Mouse (Mus musculus): Measurements from ENCODE around the gene Nap1l4. TPM values are rescaled to one million over a fixed set of nuclear protein-coding genes. Genes with fewer than 3 reads are reported as not detected.
A peak's percentile ranks its signal among the peaks of the same experiment; 100 is the strongest.

Nap1l4 gene
- polyA plus RNA-seq, 1 experiment from 2014 or later: 375 TPM

DNA sequence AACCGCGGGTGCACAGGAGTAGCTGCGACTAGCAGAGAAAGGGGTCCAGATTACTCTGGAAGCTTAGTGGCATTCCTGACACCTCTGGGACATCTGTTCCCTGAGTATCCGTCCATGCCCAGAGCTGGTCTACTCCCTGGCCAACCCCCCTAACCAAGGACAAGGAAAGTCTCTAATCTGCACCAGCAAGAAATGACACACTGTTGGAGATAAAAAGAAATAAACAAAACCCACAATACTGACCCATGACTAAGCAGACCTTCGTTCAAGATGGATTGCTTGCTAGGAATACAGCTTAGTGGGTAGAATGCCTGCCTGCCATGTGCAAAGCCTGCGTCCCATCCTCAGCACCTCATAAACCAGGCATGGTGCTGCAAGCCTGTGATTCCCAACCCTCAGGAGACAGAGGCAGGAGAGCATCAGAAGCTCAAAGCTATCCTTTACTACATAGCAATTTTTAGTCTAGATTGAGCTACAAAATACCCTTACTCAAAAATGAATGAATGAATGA, 55.2 kb downstream of the Nap1l4 start:
- Histone ChIP-seq H3K27ac (no peak overlapping the region), H3K9me3 (no peaks in the 10 kb centered on the region)
- WGBS: 89% methylated on average over 6 of the region's 6 CpGs

DNA sequence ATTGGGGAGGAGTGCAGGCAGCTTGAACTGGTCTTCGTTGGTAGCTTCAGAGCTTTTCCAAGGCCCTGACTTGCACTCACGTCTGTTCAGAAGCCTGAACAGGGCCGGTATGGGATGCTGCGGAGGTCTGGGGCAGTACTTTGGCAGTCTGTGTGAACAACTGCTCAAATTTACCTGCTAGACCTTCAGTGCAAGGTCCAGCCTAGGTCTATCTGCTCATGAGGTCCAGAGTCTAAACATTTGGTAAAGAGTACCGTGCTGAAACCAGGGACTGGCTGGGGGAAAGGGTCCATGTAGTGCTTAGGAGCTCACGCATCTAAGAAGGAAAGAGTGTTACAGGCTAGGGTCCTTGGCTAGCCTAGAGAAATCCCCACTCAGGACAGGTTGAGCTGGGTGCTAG, 59.2 kb downstream of the Nap1l4 start:
- no peak overlapping the region for H3K4me3 ChIP-seq
- no peak for DNase-seq (ENCODE audit: extremely low spot score, low spot score)
- peaks cover 6% of the 10 kb centered on the region for H3K4me1 ChIP-seq
- H3K27me3 ChIP-seq (ENCODE audit: poor library complexity, severe bottlenecking): peaks cover 45% of the 10 kb centered on the region
- 81% methylated on average over 6 of the region's 6 CpGs for WGBS
- no peaks in the 10 kb centered on the region for H3K36me3 ChIP-seq (replicated peaks)
- no peak overlapping the region for H3K27ac ChIP-seq
- no peaks in the 10 kb centered on the region for H3K9me3 ChIP-seq

More for the DNA sequence above, 55.2 kb downstream of the Nap1l4 start:
- Histone ChIP-seq H3K27me3 (ENCODE audit: poor library complexity, severe bottlenecking) (peaks cover 60% of the 10 kb centered on the region), H3K4me3 (no peak overlapping the region), H3K36me3 (replicated peaks) (no peaks in the 10 kb centered on the region), H3K4me1 (peaks cover 6% of the 10 kb centered on the region)
- DNase-seq (ENCODE audit: extremely low spot score, low spot score): no peak

DNA sequence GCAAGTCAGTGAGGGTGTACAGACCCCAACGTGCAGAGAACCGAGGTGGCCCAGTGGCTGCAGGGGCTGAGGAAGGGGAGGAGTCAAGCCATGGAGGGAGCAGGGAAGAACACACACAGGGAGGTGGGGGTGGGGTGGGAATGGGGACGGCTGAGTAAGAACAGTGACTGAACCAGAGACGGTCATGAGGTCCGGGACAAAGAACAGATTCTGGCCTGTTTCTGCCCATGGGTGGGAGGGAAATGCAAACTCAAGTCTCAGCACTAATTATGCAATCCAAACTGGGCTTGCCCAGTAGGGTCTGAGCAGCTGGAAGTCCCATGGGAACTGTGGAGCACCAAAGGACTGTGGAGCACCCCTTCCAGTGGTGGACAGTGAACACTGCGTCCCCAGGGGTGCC, 66.4 kb downstream of the Nap1l4 start:
- no peak for DNase-seq (ENCODE audit: extremely low spot score, low spot score)
- Histone ChIP-seq H3K4me1 (peaks cover 10% of the 10 kb centered on the region), H3K4me3 (no peak overlapping the region), H3K27ac (peak overlapping the region; percentile 48; the same call in 1 of the 2 replicates), H3K9me3 (no peaks in the 10 kb centered on the region), H3K36me3 (replicated peaks) (no peaks in the 10 kb centered on the region), H3K27me3 (ENCODE audit: poor library complexity, severe bottlenecking) (peaks cover 49% of the 10 kb centered on the region)
- 15% methylated on average over 6 of the region's 6 CpGs for WGBS

GRCm38 (mm10) chr7:143481806-143482387, 67.0 kb downstream of the Nap1l4 start:
- Histone ChIP-seq H3K4me3 (no peak overlapping the region), H3K36me3 (replicated peaks) (no peaks in the 10 kb centered on the region), H3K4me1 (peaks cover 10% of the 10 kb centered on the region), H3K9me3 (no peaks in the 10 kb centered on the region), H3K27ac (no peak overlapping the region), H3K27me3 (ENCODE audit: poor library complexity, severe bottlenecking) (peaks cover 55% of the 10 kb centered on the region)
- no peak for DNase-seq (ENCODE audit: extremely low spot score, low spot score)
- WGBS: 51% methylated on average over 5 of the region's 5 CpGs

- H3K4me3 ChIP-seq: no peak overlapping the region
- DNase-seq (ENCODE audit: extremely low spot score, low spot score): peak; percentile 43
- 33% methylated on average over 13 of the region's 13 CpGs for WGBS
- H3K27me3 ChIP-seq (ENCODE audit: poor library complexity, severe bottlenecking): peaks cover 60% of the 10 kb centered on the region
- no peak overlapping the region for H3K27ac ChIP-seq
- H3K36me3 ChIP-seq (replicated peaks): no peaks in the 10 kb centered on the region
- peaks cover 10% of the 10 kb centered on the region for H3K4me1 ChIP-seq
- H3K9me3 ChIP-seq: no peaks in the 10 kb centered on the region
Observed at GRCm38 (mm10) chr7:143480498-143480897, 68.4 kb downstream of the Nap1l4 start.

- 84% methylated on average over 5 of the region's 5 CpGs for WGBS
- DNase-seq (ENCODE audit: extremely low spot score, low spot score): no peak
- peaks cover 66% of the 10 kb centered on the region for H3K27me3 ChIP-seq (ENCODE audit: poor library complexity, severe bottlenecking)
- peaks cover 17% of the 10 kb centered on the region for H3K4me1 ChIP-seq
- H3K9me3 ChIP-seq: no peaks in the 10 kb centered on the region
- no peak overlapping the region for H3K4me3 ChIP-seq
- H3K27ac ChIP-seq: no peak overlapping the region
- no peaks in the 10 kb centered on the region for H3K36me3 ChIP-seq (replicated peaks)
Observed at GRCm38 (mm10) chr7:143477800-143478199, 71.1 kb downstream of the Nap1l4 start.

- no peak overlapping the region for H3K27ac ChIP-seq
- H3K4me3 ChIP-seq: no peak overlapping the region
- WGBS: 91% methylated on average over 3 of the region's 3 CpGs
- H3K9me3 ChIP-seq: no peaks in the 10 kb centered on the region
- DNase-seq (ENCODE audit: extremely low spot score, low spot score): no peak
- H3K4me1 ChIP-seq: peaks cover 11% of the 10 kb centered on the region
- no peaks in the 10 kb centered on the region for H3K36me3 ChIP-seq (replicated peaks)
- H3K27me3 ChIP-seq (ENCODE audit: poor library complexity, severe bottlenecking): peaks cover 64% of the 10 kb centered on the region
Observed at GRCm38 (mm10) chr7:143476702-143477335, 72.1 kb downstream of the Nap1l4 start.

DNA sequence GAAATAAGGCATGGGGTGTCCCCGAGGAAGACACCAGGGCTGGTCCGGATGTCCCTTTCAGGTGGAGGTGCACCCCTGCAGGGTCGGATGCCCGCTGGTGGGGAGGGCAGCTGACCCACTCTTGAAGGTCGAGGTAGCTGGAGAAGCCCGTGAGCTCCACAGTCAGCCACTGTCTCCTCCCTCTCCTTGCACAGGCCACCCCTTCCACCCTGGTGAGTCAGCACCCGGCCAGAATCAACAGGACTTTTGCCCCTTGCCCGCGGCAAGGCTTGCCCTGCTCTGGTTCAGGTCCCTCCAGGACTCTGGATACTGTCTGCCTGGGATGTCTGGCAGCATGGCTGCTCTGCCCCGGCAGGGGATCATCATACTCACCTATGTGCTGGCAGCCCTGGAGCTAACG, 73.0 kb downstream of the Nap1l4 start:
- Histone ChIP-seq H3K9me3 (no peaks in the 10 kb centered on the region), H3K27me3 (ENCODE audit: poor library complexity, severe bottlenecking) (peaks cover 58% of the 10 kb centered on the region), H3K4me1 (peaks cover 11% of the 10 kb centered on the region), H3K36me3 (replicated peaks) (no peaks in the 10 kb centered on the region), H3K4me3 (no peak overlapping the region), H3K27ac (no peak overlapping the region)
- DNase-seq (ENCODE audit: extremely low spot score, low spot score): no peak
- WGBS: 81% methylated on average over 11 of the region's 11 CpGs

DNA sequence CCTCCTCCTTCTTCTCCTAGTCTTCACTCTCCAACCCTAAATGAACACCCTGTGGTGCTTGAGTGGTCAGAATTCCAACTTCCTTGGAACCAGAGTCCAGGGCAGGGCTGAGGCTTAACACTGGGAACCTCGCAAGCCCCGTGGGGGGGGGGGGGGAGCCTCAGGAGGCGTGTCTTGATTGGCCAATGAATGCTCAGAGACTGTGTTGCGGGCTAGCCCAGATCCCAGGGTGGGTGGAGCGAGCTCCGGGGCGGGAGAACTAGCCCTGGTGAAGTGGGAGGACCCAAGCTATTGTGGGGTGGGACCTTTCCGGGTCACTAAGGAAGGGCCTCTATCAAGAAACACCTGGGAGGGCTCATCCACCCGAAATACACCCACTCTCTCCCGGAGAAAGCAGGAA, 74.1 kb downstream of the Nap1l4 start:
- DNase-seq (ENCODE audit: extremely low spot score, low spot score): no peak
- H3K9me3 ChIP-seq: no peaks in the 10 kb centered on the region
- H3K4me3 ChIP-seq: no peak overlapping the region
- H3K4me1 ChIP-seq: peaks cover 16% of the 10 kb centered on the region
- H3K27me3 ChIP-seq (ENCODE audit: poor library complexity, severe bottlenecking): peaks cover 52% of the 10 kb centered on the region
- H3K36me3 ChIP-seq (replicated peaks): no peaks in the 10 kb centered on the region
- WGBS: 32% methylated on average over 10 of the region's 10 CpGs
- no peak overlapping the region for H3K27ac ChIP-seq

GRCm38 (mm10) chr7:143473347-143474101, 75.4 kb downstream of the Nap1l4 start, which contains the start of gene Slc22a18:
Gene Slc22a18 (plus strand): TSS chr7:143473736.
- no peak within 1 kb of the TSS for H3K4me3 ChIP-seq
- DNase-seq (ENCODE audit: extremely low spot score, low spot score): no peak
- peaks cover 52% of the 10 kb centered on the region for H3K27me3 ChIP-seq (ENCODE audit: poor library complexity, severe bottlenecking)
- H3K27ac ChIP-seq: no peak within 1 kb of the TSS
- H3K4me1 ChIP-seq: peaks cover 24% of the 10 kb centered on the region
- H3K36me3 ChIP-seq (replicated peaks): no peaks in the 10 kb centered on the region
- 55% methylated on average over 4 of the region's 4 CpGs for WGBS
- H3K9me3 ChIP-seq: no peaks in the 10 kb centered on the region

- WGBS: 26% methylated on average over 8 of the region's 8 CpGs
- Histone ChIP-seq H3K9me3 (peaks cover 10% of the 10 kb centered on the region), H3K27me3 (ENCODE audit: poor library complexity, severe bottlenecking) (peaks cover 63% of the 10 kb centered on the region), H3K27ac (peak overlapping the region; percentile 48; the same call in 1 of the 2 replicates), H3K36me3 (replicated peaks) (no peaks in the 10 kb centered on the region), H3K4me3 (no peak overlapping the region), H3K4me1 (peaks cover 59% of the 10 kb centered on the region)
- DNase-seq (ENCODE audit: extremely low spot score, low spot score): peak; percentile 79
Observed at GRCm38 (mm10) chr7:143469946-143470345, 79.0 kb downstream of the Nap1l4 start.

- DNase-seq (ENCODE audit: extremely low spot score, low spot score): peak; percentile 74
- peaks cover 69% of the 10 kb centered on the region for H3K4me1 ChIP-seq
- H3K4me3 ChIP-seq: peak overlapping the region; percentile 13; the same call in 1 of the 2 replicates
- no peaks in the 10 kb centered on the region for H3K36me3 ChIP-seq (replicated peaks)
- peaks cover 20% of the 10 kb centered on the region for H3K9me3 ChIP-seq
- H3K27ac ChIP-seq: peak overlapping the region; percentile 64
- peaks cover 72% of the 10 kb centered on the region for H3K27me3 ChIP-seq (ENCODE audit: poor library complexity, severe bottlenecking)
- WGBS: 3% methylated on average over 6 of the region's 6 CpGs
Observed at GRCm38 (mm10) chr7:143467714-143468113, 81.2 kb downstream of the Nap1l4 start.

Measured in forebrain, embryonic 10.5 days (tissue).